20 mouse cellular contexts compared by ENCODE assay signal in genomic region chr6:92862599-92862998, GRCm38 (mm10). TPM values are rescaled to one million over a fixed set of nuclear protein-coding genes. Genes with fewer than 3 reads are reported as not detected.
"Had no signal": no experiment of that assay in that cellular context is flagged by ENCODE, and none has a peak within 500 bp of the region (broad histone marks: within the 10 kb centered on the region; RNA-seq: fewer than 3 reads in every experiment).

No protein-coding gene starts in this region.

- H3K4me3 ChIP-seq: left cerebral cortex, adult 2 months; limb, embryonic 10.5 days; liver, embryonic 15.5 days; midbrain, embryonic 13.5 days; myocyte; neural tube, embryonic 15.5 days had no signal

- ATAC-seq: lung, postnatal 0 days; midbrain, embryonic 13.5 days had no signal

- H3K36me3 ChIP-seq: limb, embryonic 10.5 days; liver, embryonic 15.5 days; midbrain, embryonic 13.5 days; neural tube, embryonic 15.5 days had no signal

- H3K9ac ChIP-seq: liver, embryonic 15.5 days; midbrain, embryonic 13.5 days; neural tube, embryonic 15.5 days had no signal

- H3K27me3 ChIP-seq: liver, embryonic 15.5 days; neural tube, embryonic 15.5 days had no signal

- H3K9me3 ChIP-seq: limb, embryonic 10.5 days; liver, embryonic 15.5 days; midbrain, embryonic 13.5 days; neural tube, embryonic 15.5 days had no signal

- H3K4me2 ChIP-seq: liver, embryonic 11.5 days; liver, embryonic 15.5 days; midbrain, embryonic 13.5 days; neural tube, embryonic 15.5 days had no signal

- H3K27ac ChIP-seq: left cerebral cortex, adult 2 months; limb, embryonic 10.5 days; liver, embryonic 15.5 days; midbrain, embryonic 13.5 days; neural tube, embryonic 15.5 days had no signal

- DNase-seq: kidney, postnatal 14 days; lung, adult 2 months; lung, postnatal 36 days; thymus, adult 2 months; thymus, postnatal 25 days had no signal

- H3K4me1 ChIP-seq: liver, embryonic 15.5 days; midbrain, embryonic 13.5 days; neural tube, embryonic 15.5 days had no signal

RNA-seq across cellular contexts. Expression of gene Gm15737, which starts 6.6 kb away (rescaled TPM):
- total RNA-seq: layer of hippocampus, adult 8-10 months; layer of hippocampus, postnatal 14 days; left cerebral cortex, adult 2 months; left cerebral cortex, postnatal 14 days; megakaryocyte progenitor cell, adult 5-6 weeks had no signal
- polyA plus RNA-seq: limb, embryonic 10.5 days; liver, embryonic 11.5 days; liver, embryonic 15.5 days; lung, adult 2 months; midbrain, embryonic 13.5 days; myocyte; neural tube, embryonic 11.5 days; neural tube, embryonic 15.5 days; testis, adult 2 months; thymus, adult 2 months had no signal

RNA-seq across cellular contexts. Expression of gene A730049H05Rik, which starts 46.3 kb away (rescaled TPM):
- total RNA-seq: left cerebral cortex, postnatal 14 days; megakaryocyte progenitor cell, adult 5-6 weeks had no signal
- polyA plus RNA-seq: large intestine, adult 2 months; liver, embryonic 15.5 days; neural tube, embryonic 11.5 days; testis, adult 2 months had no signal
